Mouse (Mus musculus): Measurements from ENCODE around the gene Prss42. TPM values are rescaled to one million over a fixed set of nuclear protein-coding genes. Genes with fewer than 3 reads are reported as not detected.

Prss42 gene
- total and polyA plus RNA-seq, 3 experiments: not detected

DNA sequence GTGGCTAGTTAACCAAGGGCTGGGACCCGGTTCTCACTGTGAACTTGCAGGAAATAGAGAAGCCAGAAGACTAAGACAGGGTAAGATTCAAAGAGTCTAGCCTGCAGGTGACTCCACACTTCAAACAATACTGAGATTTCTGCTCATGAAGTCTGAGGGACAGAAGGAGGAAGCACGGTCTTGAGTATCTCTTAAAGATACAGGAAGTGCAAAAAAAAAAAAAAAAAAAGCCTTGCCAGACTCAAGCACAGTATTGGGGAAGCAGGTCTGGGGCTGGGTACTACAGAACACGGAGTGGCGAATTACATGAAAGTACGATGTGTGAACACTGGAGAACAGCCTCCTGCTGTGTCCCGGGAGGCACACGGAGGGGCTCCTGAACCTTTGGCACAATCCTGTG, 27.9 kb downstream of the Prss42 start:
- no peak overlapping the region for H3K4me3 ChIP-seq (ENCODE audit: control insufficient read depth in 1 of 2, insufficient read depth in 1 of 2, low read depth in 2 of 2, low read length in 2 of 2)
- peaks cover 0 to 3% of the 10 kb centered on the region in 2 experiments; a peak in 2 of 4 replicates for H3K27me3 ChIP-seq (ENCODE audit: control insufficient read depth in 1 of 2, insufficient read depth in 2 of 2, low read length in 2 of 2)
- H3K9ac ChIP-seq (ENCODE audit: control insufficient read depth, low read depth, low read length, poor library complexity, severe bottlenecking): no peak overlapping the region
- H3K4me1 ChIP-seq (ENCODE audit: control insufficient read depth in 1 of 2, insufficient read depth in 2 of 2, low read length in 2 of 2): no peaks in the 10 kb centered on the region
- peak; percentile 39 for DNase-seq (ENCODE audit: low read depth, low spot score)
- TF ChIP-seq ZNF384 (IDR thresholded peaks at IDR 0.05; ENCODE audit: low read depth, low read length) (peak; percentile 95), POLR2AphosphoS5 (IDR thresholded peaks at IDR 0.05; ENCODE audit: borderline replicate concordance, low read depth, low read length) (no peak), GATA1 (IDR thresholded peaks at IDR 0.05; ENCODE audit: low read depth, low read length) (no peak), CHD2 (IDR thresholded peaks at IDR 0.05; ENCODE audit: low read length) (no peak), TCF12 (IDR thresholded peaks at IDR 0.05; ENCODE audit: low read depth, low read length) (no peak), JUND (IDR thresholded peaks at IDR 0.05; ENCODE audit: low read depth, low read length) (no peak), ZKSCAN1 (IDR thresholded peaks at IDR 0.05; ENCODE audit: low read depth, low read length) (no peak)
- H3K9me3 ChIP-seq (replicated peaks; ENCODE audit: insufficient read depth, low read length): no peaks in the 10 kb centered on the region
- no peaks in the 10 kb centered on the region for H3K79me2 ChIP-seq (ENCODE audit: control insufficient read depth, insufficient read depth, low read length, poor library complexity)
- no peaks in the 10 kb centered on the region for H3K36me3 ChIP-seq (ENCODE audit: control insufficient read depth in 1 of 2, insufficient read depth in 2 of 2, low read length in 2 of 2)
- H3K27ac ChIP-seq (ENCODE audit: control insufficient read depth, low read depth, low read length): no peak overlapping the region

- Histone ChIP-seq H3K27ac (ENCODE audit: control insufficient read depth, low read depth, low read length) (no peak within 1 kb of the TSS), H3K27me3 (ENCODE audit: control insufficient read depth in 1 of 2, insufficient read depth in 2 of 2, low read length in 2 of 2) (peaks cover 0 to 1% of the 10 kb centered on the region in 2 experiments; a peak in 2 of 4 replicates), H3K4me1 (ENCODE audit: control insufficient read depth in 1 of 2, insufficient read depth in 2 of 2, low read length in 2 of 2) (no peaks in the 10 kb centered on the region), H3K9me3 (replicated peaks; ENCODE audit: insufficient read depth, low read length) (no peaks in the 10 kb centered on the region), H3K36me3 (ENCODE audit: control insufficient read depth in 1 of 2, insufficient read depth in 2 of 2, low read length in 2 of 2) (no peaks in the 10 kb centered on the region), H3K4me3 (ENCODE audit: control insufficient read depth in 1 of 2, insufficient read depth in 1 of 2, low read depth in 2 of 2, low read length in 2 of 2) (no peak within 1 kb of the TSS), H3K9ac (ENCODE audit: control insufficient read depth, low read depth, low read length, poor library complexity, severe bottlenecking) (no peak within 1 kb of the TSS), H3K79me2 (ENCODE audit: control insufficient read depth, insufficient read depth, low read length, poor library complexity) (no peaks in the 10 kb centered on the region)
- no peak for DNase-seq (ENCODE audit: low read depth, low spot score)
- no peak for TF ChIP-seq ELF1 (IDR thresholded peaks at IDR 0.05; ENCODE audit: low read depth, low read length)
- TF ChIP-seq ZNF384 (IDR thresholded peaks at IDR 0.05; ENCODE audit: low read depth, low read length): no peak
- TF ChIP-seq HCFC1 (IDR thresholded peaks at IDR 0.05; ENCODE audit: low read depth, low read length): no peak
- no peak for TF ChIP-seq MEF2A (IDR thresholded peaks at IDR 0.05; ENCODE audit: extremely low read depth, insufficient replicate concordance, low read depth, low read length, poor library complexity, severe bottlenecking)
- TF ChIP-seq ZKSCAN1 (IDR thresholded peaks at IDR 0.05; ENCODE audit: low read depth, low read length): no peak
- TF ChIP-seq ZC3H11A (IDR thresholded peaks at IDR 0.05; ENCODE audit: low read depth, low read length): no peak
- TF ChIP-seq SMC3 (IDR thresholded peaks at IDR 0.05; ENCODE audit: low read depth, low read length): no peak
- TF ChIP-seq E2F4 (IDR thresholded peaks at IDR 0.05; ENCODE audit: borderline replicate concordance, low read depth, low read length): no peak
- TF ChIP-seq RCOR1 (IDR thresholded peaks at IDR 0.05; ENCODE audit: low read depth, low read length): no peak
- TF ChIP-seq BHLHE40 (IDR thresholded peaks at IDR 0.05; ENCODE audit: borderline replicate concordance, low read depth, low read length): no peak
Observed at GRCm38 (mm10) chr9:110826390-110826789, 28.4 kb downstream of the Prss42 start, which contains the start of gene Prss43. Prss43 (plus strand) TSS chr9:110826690.
